Mouse (Mus musculus) lung, postnatal 36 days (tissue): ENCODE data around the gene Nploc4.
A peak's percentile ranks its signal among the peaks of the same experiment; 100 is the strongest.
"Not testable (repeated sequence)": the region's sequence is repeated elsewhere in the genome, so short reads cannot be mapped to it uniquely, and the experiment has no call there.

ENCODE experiments used
- DNase-seq: peaks from one replicate; pipeline ENCODE4 v3.0.0; 2022; ENCODE audit warnings: mixed read lengths

The Nploc4 gene

GRCm38 (mm10) chr11:120351250-120352092 lies 86.0 kb downstream of the Nploc4 start:
- no peak for DNase-seq

GRCm38 (mm10) chr11:120350711-120351110 lies 86.8 kb downstream of the Nploc4 start:
- DNase-seq, result peak; percentile 85

GRCm38 (mm10) chr11:120349986-120350702 lies 87.4 kb downstream of the Nploc4 start:
- DNase-seq, result peak; percentile 96

- peak; percentile 60 for DNase-seq
Observed at GRCm38 (mm10) chr11:120349371-120349985, 88.0 kb downstream of the Nploc4 start.

- DNase-seq, result peak; percentile 72
Observed at GRCm38 (mm10) chr11:120348684-120349370, 88.7 kb downstream of the Nploc4 start.

GRCm38 (mm10) chr11:120347791-120348683 lies 89.5 kb downstream of the Nploc4 start, which contains the start of gene Actg1:
Actg1 (minus strand) TSS chr11:120348542.
- peak; percentile 88 for DNase-seq

- no peak for DNase-seq
Observed at GRCm38 (mm10) chr11:120347301-120347700, 90.2 kb downstream of the Nploc4 start.

GRCm38 (mm10) chr11:120346383-120347034 lies 91.0 kb downstream of the Nploc4 start:
- DNase-seq, result not testable (repeated sequence)

GRCm38 (mm10) chr11:120345067-120345681 lies 92.3 kb downstream of the Nploc4 start:
- DNase-seq, result peak; percentile 69

- DNase-seq, result no peak
Observed at GRCm38 (mm10) chr11:120344310-120344920, 93.1 kb downstream of the Nploc4 start.

- no peak for DNase-seq
Observed at GRCm38 (mm10) chr11:120343519-120344309, 93.8 kb downstream of the Nploc4 start.

- DNase-seq, result no peak
Observed at GRCm38 (mm10) chr11:120342656-120343160, 94.8 kb downstream of the Nploc4 start.

- no peak for DNase-seq
Observed at GRCm38 (mm10) chr11:120341661-120342060, 95.8 kb downstream of the Nploc4 start.

GRCm38 (mm10) chr11:120339978-120340513 lies 97.5 kb downstream of the Nploc4 start:
- no peak for DNase-seq

- DNase-seq, result no peak
Observed at GRCm38 (mm10) chr11:120338786-120339185, 98.7 kb downstream of the Nploc4 start.

GRCm38 (mm10) chr11:120337447-120337846 lies 100.1 kb downstream of the Nploc4 start:
- DNase-seq, result no peak

- DNase-seq, result no peak
Observed at GRCm38 (mm10) chr11:120335431-120336021, 102.0 kb downstream of the Nploc4 start.
